Mouse (Mus musculus): ENCODE results near the gene Akr1c19. TPM values are rescaled to one million over a fixed set of nuclear protein-coding genes. Genes with fewer than 3 reads are reported as not detected.
A peak's percentile ranks its signal among the peaks of the same experiment; 100 is the strongest.
"Not testable (repeated sequence)": the region's sequence is repeated elsewhere in the genome, so short reads cannot be mapped to it uniquely, and the experiment has no call there.

Akr1c19 gene
- polyA plus RNA-seq, 1 experiment = 0.56 TPM

GRCm38 (mm10) chr13:4244861-4245559, 16.5 kb downstream of the Akr1c19 start:
- no peaks in the 10 kb centered on the region for H3K27me3 ChIP-seq (ENCODE audit: control insufficient read depth, insufficient read depth, low read length)
- H3K36me3 ChIP-seq (ENCODE audit: control insufficient read depth, insufficient read depth, low read length) = no peaks in the 10 kb centered on the region
- peaks cover 6% of the 10 kb centered on the region for H3K4me1 ChIP-seq (ENCODE audit: control insufficient read depth, insufficient read depth, low read length)
- H3K4me3 ChIP-seq (ENCODE audit: control insufficient read depth, low read depth, low read length) = peak overlapping the region; percentile 63
- no peak for TF ChIP-seq CTCF (IDR thresholded peaks at IDR 0.05; ENCODE audit: control insufficient read depth, insufficient read depth, insufficient replicate concordance, low read depth, low read length)
- no peak for TF ChIP-seq POLR2A (IDR thresholded peaks at IDR 0.05; ENCODE audit: control insufficient read depth, low read depth, low read length)
- H3K27ac ChIP-seq (ENCODE audit: control insufficient read depth, insufficient read depth, low read depth, low read length) = no peak overlapping the region

- Histone ChIP-seq H3K4me1 (ENCODE audit: control insufficient read depth, insufficient read depth, low read length) (peaks cover 6% of the 10 kb centered on the region), H3K4me3 (ENCODE audit: control insufficient read depth, low read depth, low read length) (no peak overlapping the region), H3K27me3 (ENCODE audit: control insufficient read depth, insufficient read depth, low read length) (no peaks in the 10 kb centered on the region), H3K27ac (ENCODE audit: control insufficient read depth, insufficient read depth, low read depth, low read length) (no peak overlapping the region), H3K36me3 (ENCODE audit: control insufficient read depth, insufficient read depth, low read length) (no peaks in the 10 kb centered on the region)
- TF ChIP-seq POLR2A (IDR thresholded peaks at IDR 0.05; ENCODE audit: control insufficient read depth, low read depth, low read length) = no peak
- TF ChIP-seq CTCF (IDR thresholded peaks at IDR 0.05; ENCODE audit: control insufficient read depth, insufficient read depth, insufficient replicate concordance, low read depth, low read length) = no peak
These were observed 20.8 kb downstream of the Akr1c19 start for GRCm38 (mm10) chr13:4249347-4249746.

DNA sequence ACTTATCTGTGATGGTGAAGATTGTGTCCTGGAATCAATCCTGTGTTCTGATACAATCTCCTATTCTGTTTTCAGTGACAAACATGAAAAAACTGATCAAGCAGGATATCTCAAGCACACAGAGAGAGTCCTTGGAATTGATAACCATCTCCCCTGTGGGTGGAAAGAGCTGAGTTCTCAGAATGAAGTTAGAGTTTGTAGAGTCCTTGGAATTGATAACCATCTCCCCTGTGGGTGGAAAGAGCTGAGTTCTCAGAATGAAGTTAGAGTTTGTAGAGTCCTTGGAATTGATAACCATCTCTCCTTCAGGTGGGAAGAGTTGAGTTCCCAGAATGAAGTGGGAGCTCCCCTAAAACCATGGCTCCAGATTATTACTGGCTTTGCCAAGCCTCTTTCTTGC, 28.4 kb downstream of the Akr1c19 start:
- H3K36me3 ChIP-seq (ENCODE audit: control insufficient read depth, insufficient read depth, low read length); H3K4me3 ChIP-seq (ENCODE audit: control insufficient read depth, low read depth, low read length); H3K4me1 ChIP-seq (ENCODE audit: control insufficient read depth, insufficient read depth, low read length); H3K27ac ChIP-seq (ENCODE audit: control insufficient read depth, insufficient read depth, low read depth, low read length); H3K27me3 ChIP-seq (ENCODE audit: control insufficient read depth, insufficient read depth, low read length): not testable (repeated sequence)

- no peak for TF ChIP-seq CTCF (IDR thresholded peaks at IDR 0.05; ENCODE audit: control insufficient read depth, insufficient read depth, insufficient replicate concordance, low read depth, low read length)
- TF ChIP-seq POLR2A (IDR thresholded peaks at IDR 0.05; ENCODE audit: control insufficient read depth, low read depth, low read length) = no peak
- Histone ChIP-seq H3K36me3 (ENCODE audit: control insufficient read depth, insufficient read depth, low read length) (no peaks in the 10 kb centered on the region), H3K4me1 (ENCODE audit: control insufficient read depth, insufficient read depth, low read length) (no peaks in the 10 kb centered on the region), H3K4me3 (ENCODE audit: control insufficient read depth, low read depth, low read length) (no peak overlapping the region), H3K27ac (ENCODE audit: control insufficient read depth, insufficient read depth, low read depth, low read length) (no peak overlapping the region), H3K27me3 (ENCODE audit: control insufficient read depth, insufficient read depth, low read length) (no peaks in the 10 kb centered on the region)
These were observed 28.8 kb downstream of the Akr1c19 start for GRCm38 (mm10) chr13:4257349-4257748.

GRCm38 (mm10) chr13:4264612-4265011, 36.1 kb downstream of the Akr1c19 start:
- Histone ChIP-seq H3K27me3 (ENCODE audit: control insufficient read depth, insufficient read depth, low read length) (no peaks in the 10 kb centered on the region), H3K4me1 (ENCODE audit: control insufficient read depth, insufficient read depth, low read length) (no peaks in the 10 kb centered on the region), H3K36me3 (ENCODE audit: control insufficient read depth, insufficient read depth, low read length) (no peaks in the 10 kb centered on the region), H3K4me3 (ENCODE audit: control insufficient read depth, low read depth, low read length) (no peak overlapping the region), H3K27ac (ENCODE audit: control insufficient read depth, insufficient read depth, low read depth, low read length) (no peak overlapping the region)
- TF ChIP-seq POLR2A (IDR thresholded peaks at IDR 0.05; ENCODE audit: control insufficient read depth, low read depth, low read length) (no peak), CTCF (IDR thresholded peaks at IDR 0.05; ENCODE audit: control insufficient read depth, insufficient read depth, insufficient replicate concordance, low read depth, low read length) (no peak)

DNA sequence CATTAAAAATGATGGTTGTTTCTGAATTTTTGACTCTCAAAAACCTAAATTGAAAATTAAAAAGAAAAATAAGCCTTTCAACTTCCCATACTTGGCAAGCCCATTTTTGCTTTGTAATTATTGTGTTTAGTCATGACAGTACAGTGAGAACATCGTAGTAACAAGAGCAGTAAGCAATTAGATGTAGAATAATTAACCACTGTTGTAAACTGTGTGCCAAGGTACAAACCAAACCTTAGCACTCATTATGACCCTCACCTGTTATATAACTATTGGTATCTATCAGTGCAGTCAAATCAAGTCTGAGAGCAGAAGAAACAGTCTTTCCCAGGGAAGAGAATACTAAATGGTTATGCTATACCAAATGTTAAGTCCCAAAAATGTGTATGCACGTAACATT, 36.5 kb downstream of the Akr1c19 start:
- no peak overlapping the region for H3K27ac ChIP-seq (ENCODE audit: control insufficient read depth, insufficient read depth, low read depth, low read length)
- H3K4me1 ChIP-seq (ENCODE audit: control insufficient read depth, insufficient read depth, low read length) = no peaks in the 10 kb centered on the region
- no peaks in the 10 kb centered on the region for H3K36me3 ChIP-seq (ENCODE audit: control insufficient read depth, insufficient read depth, low read length)
- no peaks in the 10 kb centered on the region for H3K27me3 ChIP-seq (ENCODE audit: control insufficient read depth, insufficient read depth, low read length)
- TF ChIP-seq POLR2A (IDR thresholded peaks at IDR 0.05; ENCODE audit: control insufficient read depth, low read depth, low read length) = no peak
- no peak for TF ChIP-seq CTCF (IDR thresholded peaks at IDR 0.05; ENCODE audit: control insufficient read depth, insufficient read depth, insufficient replicate concordance, low read depth, low read length)
- no peak overlapping the region for H3K4me3 ChIP-seq (ENCODE audit: control insufficient read depth, low read depth, low read length)

GRCm38 (mm10) chr13:4265455-4265854, 37.0 kb downstream of the Akr1c19 start:
- H3K36me3 ChIP-seq (ENCODE audit: control insufficient read depth, insufficient read depth, low read length); H3K27me3 ChIP-seq (ENCODE audit: control insufficient read depth, insufficient read depth, low read length); H3K4me3 ChIP-seq (ENCODE audit: control insufficient read depth, low read depth, low read length); H3K4me1 ChIP-seq (ENCODE audit: control insufficient read depth, insufficient read depth, low read length); H3K27ac ChIP-seq (ENCODE audit: control insufficient read depth, insufficient read depth, low read depth, low read length): not testable (repeated sequence)

GRCm38 (mm10) chr13:4270860-4271259, 42.4 kb downstream of the Akr1c19 start:
- Histone ChIP-seq H3K27me3 (ENCODE audit: control insufficient read depth, insufficient read depth, low read length) (no peaks in the 10 kb centered on the region), H3K4me3 (ENCODE audit: control insufficient read depth, low read depth, low read length) (no peak overlapping the region), H3K27ac (ENCODE audit: control insufficient read depth, insufficient read depth, low read depth, low read length) (no peak overlapping the region), H3K36me3 (ENCODE audit: control insufficient read depth, insufficient read depth, low read length) (no peaks in the 10 kb centered on the region), H3K4me1 (ENCODE audit: control insufficient read depth, insufficient read depth, low read length) (no peaks in the 10 kb centered on the region)
- TF ChIP-seq CTCF (IDR thresholded peaks at IDR 0.05; ENCODE audit: control insufficient read depth, insufficient read depth, insufficient replicate concordance, low read depth, low read length) = no peak
- TF ChIP-seq POLR2A (IDR thresholded peaks at IDR 0.05; ENCODE audit: control insufficient read depth, low read depth, low read length) = no peak
